Mouse (Mus musculus) liver, embryonic 13.5 days (tissue): ENCODE measurements around the gene Caskin1. TPM values are rescaled to one million over a fixed set of nuclear protein-coding genes. Genes with fewer than 3 reads are reported as not detected.

Source experiments
- ATAC-seq: fragments of 200-750 bp; cut with Nextera tagmentation; 2 replicates; pipeline ENCODE4 v1.8.0; 2017; ENCODE audit warnings: low read depth, mild to moderate bottlenecking, moderate number of reproducible peaks, moderate library complexity
- DNase-seq: peaks from one replicate; pipeline ENCODE4 v3.0.0; 2022
- H3K27ac ChIP-seq: fragments of 300-500 bp; sonication (generic); 2 replicates; pipeline ENCODE4 v1.5.1; 2015; ENCODE audit warnings: moderate library complexity, mild to moderate bottlenecking, inconsistent platforms
- H3K27me3 ChIP-seq: fragments of 300-500 bp; sonication (generic); 2 replicates; pipeline ENCODE4 v1.6.1; 2015; ENCODE audit warnings: mild to moderate bottlenecking, inconsistent platforms
- H3K36me3 ChIP-seq: fragments of 300-500 bp; sonication (generic); 2 replicates; pipeline ENCODE4 v1.6.1; 2015; ENCODE audit warnings: mild to moderate bottlenecking, inconsistent platforms
- H3K4me1 ChIP-seq: fragments of 300-500 bp; sonication (generic); replicated peaks from 2 replicates; pipeline ENCODE4 v1.6.1; 2015; ENCODE audit warnings: inconsistent platforms
- H3K4me2 ChIP-seq: fragments of 300-500 bp; sonication (generic); 2 replicates; pipeline ENCODE4 v1.6.1; 2015; ENCODE audit warnings: inconsistent platforms, mild to moderate bottlenecking, moderate library complexity
- H3K4me3 ChIP-seq: fragments of 300-500 bp; sonication (generic); replicated peaks from 2 replicates; pipeline ENCODE4 v1.5.1; 2015; ENCODE audit warnings: mild to moderate bottlenecking, inconsistent platforms
- H3K9ac ChIP-seq: fragments of 300-500 bp; sonication (generic); 2 replicates; pipeline ENCODE4 v1.6.1; 2015; ENCODE audit warnings: mild to moderate bottlenecking, inconsistent platforms
- H3K9me3 ChIP-seq: fragments of 300-500 bp; sonication (generic); replicated peaks from 2 replicates; pipeline ENCODE4 v1.6.1; 2016; ENCODE audit warnings: inconsistent platforms
- WGBS: fragments of 180-500 bp; shearing (Covaris S2); methylation state at CpG from one replicate; pipeline ENCODE4 v1.1.7; 2015; ENCODE audit not compliant: insufficient replicate concordance; 5-methylcytosine and 5-hydroxymethylcytosine counted together
- polyA plus RNA-seq: library from polyadenylated mRNA; unstranded; fragments of >200 nt; fragmentation: Nextera tagmentation; extraction: Ambion mirVana; gene quantifications from 2 replicates; pipeline ENCODE4 v1.2.1, GENCODE M21; 2015

The Caskin1 gene
- polyA plus RNA-seq, 1 experiment from 2014 or later = 0.20 TPM

DNA sequence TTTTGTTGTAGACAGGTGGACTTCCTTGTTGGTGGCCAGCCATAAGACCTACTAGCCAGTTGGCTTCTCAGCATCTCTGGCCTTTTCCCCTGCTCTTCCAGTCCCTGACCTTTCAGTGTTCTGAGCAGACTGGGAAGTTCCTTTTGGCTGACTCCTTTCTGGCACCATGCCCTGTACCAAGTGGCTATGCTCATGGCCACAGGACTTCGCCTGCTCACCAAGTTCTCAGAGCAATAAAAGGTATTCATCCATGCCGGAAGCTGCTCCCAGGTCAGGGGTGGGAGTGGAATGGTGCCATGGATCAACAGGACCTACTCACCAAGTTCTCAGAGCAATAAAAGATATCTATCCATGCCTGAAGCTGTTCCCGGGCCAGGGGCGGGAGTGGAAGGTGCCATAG is 15.9 kb upstream of the Caskin1 start:
- H3K36me3 ChIP-seq = peaks cover 62% of the 10 kb centered on the region
- 84% methylated on average over 4 of the region's 4 CpGs for WGBS
- peak overlapping the region; percentile 99 for H3K9ac ChIP-seq
- ATAC-seq = no peak
- peaks cover 46% of the 10 kb centered on the region for H3K4me1 ChIP-seq
- peak overlapping the region; percentile 97 for H3K4me2 ChIP-seq
- peak overlapping the region; percentile 92 for H3K27ac ChIP-seq
- DNase-seq = no peak
- no peaks in the 10 kb centered on the region for H3K9me3 ChIP-seq
- no peaks in the 10 kb centered on the region for H3K27me3 ChIP-seq
- peak overlapping the region; percentile 98 for H3K4me3 ChIP-seq

GRCm38 (mm10) chr17:24473612-24474275 is 14.7 kb upstream of the Caskin1 start, which contains the start of gene Bricd5:
Bricd5 (plus strand) TSS chr17:24473884.
- 71% methylated on average over 6 of the region's 6 CpGs for WGBS
- peaks cover 68% of the 10 kb centered on the region for H3K36me3 ChIP-seq
- DNase-seq = no peak
- H3K4me2 ChIP-seq = peak within 1 kb of the TSS; percentile 97
- H3K4me1 ChIP-seq = peaks cover 55% of the 10 kb centered on the region
- H3K9ac ChIP-seq = peak within 1 kb of the TSS; percentile 99
- peak within 1 kb of the TSS; percentile 92 for H3K27ac ChIP-seq
- no peaks in the 10 kb centered on the region for H3K9me3 ChIP-seq
- peak within 1 kb of the TSS; percentile 98 for H3K4me3 ChIP-seq
- ATAC-seq = no peak
- H3K27me3 ChIP-seq = no peaks in the 10 kb centered on the region

DNA sequence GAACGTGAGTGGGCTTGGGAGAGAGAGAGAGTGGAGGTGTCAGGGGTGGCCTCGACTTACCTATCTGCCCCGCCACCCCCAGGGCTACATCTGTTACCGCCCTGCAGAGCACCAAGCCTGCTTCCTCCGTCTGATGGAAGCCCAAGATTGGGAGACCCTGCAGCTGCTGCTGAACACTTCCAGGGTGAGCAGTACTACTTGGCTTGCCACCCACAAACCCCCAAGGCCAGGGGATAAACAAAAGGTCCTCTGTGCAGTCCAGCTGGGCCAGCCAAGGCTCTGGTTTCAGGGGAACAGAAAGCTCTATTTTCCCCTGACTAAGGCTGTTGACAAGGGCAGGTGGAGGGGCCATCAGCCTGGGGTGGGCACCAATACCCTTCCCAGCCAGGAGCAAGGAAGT is 13.8 kb upstream of the Caskin1 start:
- H3K9ac ChIP-seq = no peak overlapping the region
- no peaks in the 10 kb centered on the region for H3K27me3 ChIP-seq
- peaks cover 55% of the 10 kb centered on the region for H3K4me1 ChIP-seq
- DNase-seq (no peak), ATAC-seq (no peak)
- no peak overlapping the region for H3K4me2 ChIP-seq
- no peak overlapping the region for H3K4me3 ChIP-seq
- 73% methylated on average over 5 of the region's 5 CpGs for WGBS
- no peak overlapping the region for H3K27ac ChIP-seq
- no peaks in the 10 kb centered on the region for H3K9me3 ChIP-seq
- H3K36me3 ChIP-seq = peaks cover 68% of the 10 kb centered on the region

GRCm38 (mm10) chr17:24475586-24475985 is 12.8 kb upstream of the Caskin1 start:
- Histone ChIP-seq H3K9ac (no peak overlapping the region), H3K36me3 (peaks cover 68% of the 10 kb centered on the region), H3K27me3 (no peaks in the 10 kb centered on the region), H3K4me1 (peaks cover 65% of the 10 kb centered on the region), H3K4me2 (no peak overlapping the region), H3K4me3 (no peak overlapping the region), H3K27ac (peak overlapping the region; percentile 11; the same call in 1 of the 2 replicates), H3K9me3 (no peaks in the 10 kb centered on the region)
- DNase-seq (no peak), ATAC-seq (no peak)
- WGBS = 83% methylated on average over 6 of the region's 6 CpGs

- H3K27ac ChIP-seq = peak overlapping the region; percentile 11; the same call in 1 of the 2 replicates
- H3K9ac ChIP-seq = no peak overlapping the region
- DNase-seq (no peak), ATAC-seq (no peak)
- peaks cover 68% of the 10 kb centered on the region for H3K36me3 ChIP-seq
- no peaks in the 10 kb centered on the region for H3K27me3 ChIP-seq
- H3K4me2 ChIP-seq = no peak overlapping the region
- peaks cover 62% of the 10 kb centered on the region for H3K4me1 ChIP-seq
- H3K4me3 ChIP-seq = no peak overlapping the region
- 85% methylated on average over 10 of the region's 10 CpGs for WGBS
- no peaks in the 10 kb centered on the region for H3K9me3 ChIP-seq
These were observed 12.2 kb upstream of the Caskin1 start for GRCm38 (mm10) chr17:24476022-24476776.

- no peak for DNase-seq
- H3K27ac ChIP-seq = peak overlapping the region; percentile 15; the same call in 1 of the 2 replicates
- 89% methylated on average over 20 of the region's 20 CpGs for WGBS
- H3K4me1 ChIP-seq = peaks cover 50% of the 10 kb centered on the region
- ATAC-seq = no peak
- no peaks in the 10 kb centered on the region for H3K9me3 ChIP-seq
- no peaks in the 10 kb centered on the region for H3K27me3 ChIP-seq
- peak overlapping the region; percentile 84 for H3K4me3 ChIP-seq
- H3K36me3 ChIP-seq = peaks cover 57% of the 10 kb centered on the region
- peak overlapping the region; percentile 88 for H3K9ac ChIP-seq
- H3K4me2 ChIP-seq = peak overlapping the region; percentile 76
These were observed 11.1 kb upstream of the Caskin1 start for GRCm38 (mm10) chr17:24477053-24477984.

DNA sequence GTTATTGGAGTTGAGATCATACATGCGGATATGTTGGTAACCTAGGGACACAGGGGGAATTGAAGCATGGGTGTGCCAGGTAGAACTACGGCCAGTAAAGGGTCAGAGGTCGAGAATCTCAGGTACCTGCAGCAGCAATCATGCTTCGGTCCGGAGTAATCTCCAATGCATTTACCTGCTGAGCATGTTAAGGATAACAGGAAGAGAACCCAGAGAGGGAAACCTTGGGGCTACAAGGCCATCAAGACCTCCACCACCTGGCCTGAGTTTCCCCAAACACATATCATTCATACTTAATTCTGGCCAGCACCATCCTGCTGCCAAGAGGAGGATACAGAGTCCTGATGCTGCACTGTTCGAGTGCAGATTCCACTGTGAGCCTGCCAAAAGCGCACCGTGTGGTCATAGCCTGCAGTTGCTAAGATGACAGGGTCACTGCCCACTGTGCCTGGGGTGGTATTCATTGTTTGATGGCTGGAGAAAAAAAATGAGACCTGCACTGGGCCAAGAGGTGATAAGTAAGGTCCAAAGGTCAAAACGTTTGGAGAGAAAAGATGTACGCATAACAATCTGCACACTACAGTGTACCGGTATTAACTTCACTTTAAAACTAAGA is 10.3 kb upstream of the Caskin1 start:
- ATAC-seq (no peak), DNase-seq (no peak)
- H3K36me3 ChIP-seq = peaks cover 50% of the 10 kb centered on the region

GRCm38 (mm10) chr17:24478663-24479380 is 9.6 kb upstream of the Caskin1 start, which contains the start of gene Mlst8:
Mlst8 (minus strand) TSS chr17:24479078.
- under 1% methylated on average over 48 of the region's 48 CpGs for WGBS
- peak; percentile 95 for DNase-seq
- Histone ChIP-seq H3K27ac (peak within 1 kb of the TSS; percentile 94), H3K36me3 (peaks cover 43% of the 10 kb centered on the region), H3K4me1 (peaks cover 36% of the 10 kb centered on the region), H3K27me3 (peaks cover 6% of the 10 kb centered on the region; the same call in 1 of the 2 replicates), H3K4me3 (peak within 1 kb of the TSS; percentile 84), H3K9ac (peak within 1 kb of the TSS; percentile 88), H3K9me3 (no peaks in the 10 kb centered on the region), H3K4me2 (peak within 1 kb of the TSS; percentile 76)
- peak; percentile 90 for ATAC-seq

More for the DNA sequence above, 10.3 kb upstream of the Caskin1 start:
- WGBS = 50% methylated on average over 11 of the region's 11 CpGs
- Histone ChIP-seq H3K9ac (peak overlapping the region; percentile 88), H3K4me2 (peak overlapping the region; percentile 76), H3K9me3 (no peaks in the 10 kb centered on the region), H3K4me3 (peak overlapping the region; percentile 84), H3K27ac (peak overlapping the region; percentile 94), H3K4me1 (peaks cover 43% of the 10 kb centered on the region), H3K27me3 (no peaks in the 10 kb centered on the region)

DNA sequence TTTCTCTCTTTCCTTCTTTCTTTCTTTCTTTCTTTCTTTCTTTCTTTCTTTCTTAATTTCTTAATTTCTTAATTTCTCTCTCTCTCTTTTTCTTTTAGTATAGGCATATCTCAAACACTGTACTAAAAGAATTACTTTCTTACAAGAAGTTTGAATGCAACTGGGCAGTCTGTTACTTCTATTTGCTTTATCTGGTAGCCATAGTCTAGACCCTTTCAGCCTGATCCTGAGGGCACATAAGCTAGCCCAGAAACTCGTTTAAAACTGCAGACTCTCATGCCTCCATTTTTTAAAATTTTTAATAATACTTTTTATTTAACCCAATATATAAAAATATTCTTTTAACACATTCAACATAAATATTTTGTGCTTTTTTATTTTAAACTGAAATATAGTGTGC is 9.0 kb upstream of the Caskin1 start:
- no peaks in the 10 kb centered on the region for H3K9me3 ChIP-seq
- WGBS = 12% methylated on average over 1 of the region's 1 CpGs
- H3K4me1 ChIP-seq = peaks cover 32% of the 10 kb centered on the region
- peak overlapping the region; percentile 94 for H3K27ac ChIP-seq
- no peak for DNase-seq
- no peak for ATAC-seq
- H3K4me3 ChIP-seq = peak overlapping the region; percentile 84
- peak overlapping the region; percentile 76 for H3K4me2 ChIP-seq
- peaks cover 7% of the 10 kb centered on the region; the same call in 1 of the 2 replicates for H3K27me3 ChIP-seq
- peaks cover 37% of the 10 kb centered on the region for H3K36me3 ChIP-seq
- H3K9ac ChIP-seq = peak overlapping the region; percentile 88; the same call in 1 of the 2 replicates
